In the genomic region with DNA sequence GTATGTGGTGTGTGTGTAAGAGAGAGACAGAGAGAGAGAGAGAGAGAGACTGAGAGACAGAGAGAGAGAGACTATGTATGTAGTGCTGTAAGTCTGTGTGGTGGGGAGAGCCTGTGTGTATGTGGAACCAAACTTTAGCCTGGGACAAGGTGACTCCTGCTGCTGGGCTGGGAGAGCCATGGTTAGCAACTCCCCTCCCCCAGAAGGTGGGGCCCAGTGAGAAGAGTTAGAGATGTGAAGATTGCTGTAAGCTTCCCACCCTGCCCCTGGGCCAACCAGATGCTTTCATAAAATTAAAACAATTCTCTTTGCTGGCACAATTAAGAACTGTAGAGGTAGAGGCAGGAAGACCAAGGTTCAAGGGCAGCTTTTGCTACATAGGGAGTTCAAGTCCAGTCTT, we compare ENCODE assay signal across 26 mouse cellular contexts.
"Had no signal": no experiment of that assay in that cellular context is flagged by ENCODE, and none has a peak within 500 bp of the region (broad histone marks: within the 10 kb centered on the region; RNA-seq: fewer than 3 reads in every experiment).

No protein-coding gene starts in this region.

- H3K9me3 ChIP-seq: heart, embryonic 10.5 days; heart, embryonic 12.5 days; hindbrain, embryonic 10.5 days; hindbrain, embryonic 13.5 days; hindbrain, embryonic 15.5 days; kidney, embryonic 15.5 days; limb, embryonic 13.5 days; limb, embryonic 15.5 days; liver, embryonic 12.5 days had no signal

- H3K27me3 ChIP-seq: heart, embryonic 12.5 days; hindbrain, embryonic 13.5 days; hindbrain, embryonic 15.5 days; kidney, embryonic 15.5 days; limb, embryonic 13.5 days; limb, embryonic 15.5 days; liver, embryonic 12.5 days had no signal

- H3K4me1 ChIP-seq: heart, embryonic 10.5 days; hindbrain, embryonic 10.5 days; hindbrain, embryonic 13.5 days; hindbrain, embryonic 15.5 days; limb, embryonic 13.5 days; limb, embryonic 15.5 days had no signal

- H3K9ac ChIP-seq: heart, embryonic 12.5 days; hindbrain, embryonic 13.5 days; hindbrain, embryonic 15.5 days; kidney, embryonic 15.5 days; limb, embryonic 13.5 days; limb, embryonic 15.5 days; liver, embryonic 12.5 days; liver, embryonic 14.5 days had no signal

- H3K27ac ChIP-seq: gastrocnemius, adult 2 months; heart, embryonic 10.5 days; hindbrain, embryonic 10.5 days; hindbrain, embryonic 13.5 days; hindbrain, embryonic 15.5 days; hindbrain, postnatal 0 days; kidney, embryonic 15.5 days; kidney, postnatal 0 days; limb, embryonic 13.5 days; limb, embryonic 15.5 days; liver, embryonic 12.5 days; liver, embryonic 14.5 days had no signal

- DNase-seq: gastrocnemius, adult 2 months; gastrocnemius, postnatal 10 days; gastrocnemius, postnatal 25 days; heart, adult 18-20 months; heart, postnatal 10 days; heart, postnatal 4 days; kidney, adult 11 months; kidney, adult 2 months; kidney, adult 9 months; kidney, postnatal 14 days; kidney, postnatal 36 days; layer of hippocampus, adult 9-11 months; layer of hippocampus, postnatal 36 days; left cerebral cortex, postnatal 4 days had no signal

- H3K36me3 ChIP-seq: heart, embryonic 10.5 days; heart, embryonic 12.5 days; hindbrain, embryonic 10.5 days; hindbrain, embryonic 13.5 days; hindbrain, embryonic 15.5 days; kidney, embryonic 15.5 days; limb, embryonic 13.5 days; limb, embryonic 15.5 days; liver, embryonic 12.5 days had no signal

- H3K4me3 ChIP-seq: gastrocnemius, adult 2 months; heart, embryonic 10.5 days; heart, embryonic 12.5 days; hindbrain, embryonic 10.5 days; hindbrain, embryonic 13.5 days; hindbrain, embryonic 15.5 days; kidney, embryonic 15.5 days; limb, embryonic 13.5 days; limb, embryonic 15.5 days; liver, embryonic 12.5 days had no signal
